Mouse (Mus musculus): ENCODE results near the gene Olfr1126.
"Not testable (repeated sequence)": the region's sequence is repeated elsewhere in the genome, so short reads cannot be mapped to it uniquely, and the experiment has no call there.

Gene Olfr1126

DNA sequence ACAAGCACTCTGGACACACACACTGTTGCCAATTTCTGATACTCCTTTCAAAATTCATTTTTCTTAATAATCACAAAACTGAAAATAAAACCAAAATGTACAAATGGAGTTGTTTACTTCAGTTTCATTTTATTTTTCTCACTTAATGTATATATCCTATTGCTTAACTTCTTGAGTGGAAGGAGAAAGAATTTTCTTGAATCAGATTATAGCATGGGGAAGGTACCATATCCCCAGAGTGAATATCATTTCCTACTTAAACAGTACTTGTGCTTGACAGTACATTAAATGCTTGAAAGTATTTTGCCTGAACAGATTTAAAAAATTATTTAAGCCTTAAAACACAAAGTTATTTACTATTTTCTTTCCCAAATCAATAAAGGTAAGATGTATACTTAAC is at the start of gene Olfr1126:
Olfr1126 (plus strand) TSS at position 301 of the 400 bp plus-strand sequence.
- no peak for DNase-seq (ENCODE audit: low spot score in 2 of 2)

DNA sequence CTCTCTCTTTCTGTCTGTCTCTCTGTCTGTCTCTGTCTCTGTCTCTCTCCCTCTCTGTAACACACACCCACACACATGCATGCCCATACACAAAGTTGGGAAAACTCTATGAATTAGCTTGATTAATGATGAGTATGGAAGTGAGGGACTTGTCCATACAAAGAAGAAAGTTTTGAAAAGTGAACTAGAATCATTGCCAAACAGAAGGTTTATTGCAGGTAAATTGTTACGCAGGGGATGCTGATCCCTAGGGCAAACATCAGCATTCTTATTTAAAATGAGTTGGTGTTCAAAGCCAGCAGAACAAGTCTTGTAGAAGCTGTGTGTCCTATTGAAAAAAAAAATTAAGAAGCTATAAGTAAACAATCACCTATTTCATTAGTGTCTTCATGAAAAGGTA is 37.4 kb upstream of the Olfr1126 start, which contains the start of gene Olfr1123:
Olfr1123 (plus strand) TSS at position 301 of the 400 bp plus-strand sequence.
- DNase-seq (ENCODE audit: low spot score in 2 of 2) = no peak

DNA sequence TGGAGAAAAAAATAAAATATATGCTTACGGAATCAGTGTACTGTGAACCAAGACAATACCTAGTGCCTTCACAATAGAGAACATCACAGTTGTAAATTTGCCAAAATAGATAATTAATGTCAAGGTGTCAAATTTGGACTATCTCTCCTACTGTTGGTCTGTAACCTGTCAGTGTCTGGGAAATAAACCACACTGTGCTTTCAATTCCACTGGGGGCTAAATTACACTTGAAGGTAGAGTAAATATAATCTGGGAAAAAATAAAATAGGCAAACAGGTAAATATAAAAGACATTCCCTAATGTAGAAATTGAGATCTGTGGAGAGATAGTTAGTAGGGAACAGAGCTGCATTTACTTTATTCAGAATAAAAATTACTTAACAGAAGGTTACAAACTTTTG is 23.8 kb upstream of the Olfr1126 start, which contains the start of gene Olfr1124:
Olfr1124 (plus strand) TSS at position 301 of the 400 bp plus-strand sequence.
- no peak for DNase-seq (ENCODE audit: low spot score in 2 of 2)

DNA sequence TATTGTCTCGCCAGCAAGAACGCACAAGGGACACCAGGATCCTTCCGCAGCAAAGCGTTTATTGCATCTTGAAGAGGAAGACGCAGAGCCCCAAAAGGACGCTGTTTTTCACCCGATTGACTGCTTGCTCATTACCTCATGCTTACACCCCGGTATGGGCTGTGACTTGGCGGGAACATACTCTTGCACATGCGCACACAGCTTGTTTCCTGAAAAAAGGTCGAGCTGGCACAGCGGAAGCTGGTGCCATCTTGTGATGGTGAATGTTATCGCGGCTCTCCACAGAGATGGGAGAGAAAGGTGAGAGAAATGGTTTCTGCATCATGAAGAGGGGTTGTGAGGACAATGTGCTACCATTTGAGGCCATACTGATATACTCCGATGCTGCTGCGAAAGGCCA is 16.0 kb upstream of the Olfr1126 start:
- DNase-seq (ENCODE audit: low spot score in 2 of 2) = no peak

DNA sequence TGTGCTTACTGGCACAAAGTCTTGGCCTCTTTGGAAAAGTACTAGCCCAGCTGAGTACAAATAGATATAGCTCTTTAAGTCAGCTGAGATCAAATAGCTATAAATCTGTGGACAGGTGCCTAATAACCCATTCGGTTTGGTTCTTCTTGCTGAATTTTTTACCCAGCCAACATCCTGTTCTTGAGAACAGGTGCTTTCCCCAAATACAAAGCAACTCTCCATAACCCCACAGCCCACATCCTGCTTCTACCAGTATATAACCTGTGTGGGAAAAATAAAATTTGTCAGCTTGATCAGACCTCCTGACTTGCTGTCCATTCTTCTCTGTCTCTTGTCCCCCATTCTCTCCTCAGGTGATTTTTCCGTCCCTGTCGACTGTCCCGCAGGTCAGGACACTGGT is 8.0 kb downstream of the Olfr1126 start:
- DNase-seq (ENCODE audit: low spot score in 2 of 2) = no peak

DNA sequence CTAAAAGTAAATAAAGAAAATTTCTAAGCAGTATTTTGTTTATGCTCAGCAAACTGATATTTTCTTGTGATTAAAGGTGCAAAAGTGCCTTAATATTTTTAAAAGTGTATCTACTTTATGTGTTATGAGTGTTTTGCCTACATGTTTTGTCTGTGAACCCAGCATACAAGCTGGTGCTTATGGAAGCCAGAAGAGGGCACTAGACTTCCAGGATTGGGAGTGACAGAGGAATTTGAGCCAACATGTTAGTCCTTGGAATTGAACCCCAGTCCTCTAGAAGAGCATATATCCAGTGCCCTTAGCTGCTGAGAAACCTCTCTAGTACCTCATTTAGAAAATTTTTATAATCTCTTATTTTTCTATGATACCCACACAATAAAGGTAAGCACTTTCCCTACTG is 26.4 kb downstream of the Olfr1126 start:
- DNase-seq (ENCODE audit: low spot score in 2 of 2) = no peak

DNA sequence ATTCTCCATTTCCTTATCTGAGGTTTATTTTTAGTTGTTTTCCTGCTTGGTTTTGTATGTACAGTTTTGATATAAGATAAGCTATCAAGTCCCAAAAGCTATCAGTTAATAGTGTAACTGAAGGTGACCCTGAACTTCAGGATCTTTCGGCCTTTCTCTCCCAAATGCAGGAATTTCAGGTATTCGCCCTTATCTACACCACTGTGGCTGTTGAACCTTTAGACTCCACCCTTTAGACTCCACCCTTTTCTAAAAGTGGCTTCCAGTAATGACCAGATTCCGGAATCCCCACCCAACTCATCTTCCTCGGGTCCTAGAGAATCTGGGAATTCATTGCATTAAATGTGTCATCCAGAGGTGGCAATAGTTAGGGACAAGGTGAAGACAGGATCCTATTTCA is 27.4 kb downstream of the Olfr1126 start:
- DNase-seq (ENCODE audit: low spot score in 2 of 2) = no peak

DNA sequence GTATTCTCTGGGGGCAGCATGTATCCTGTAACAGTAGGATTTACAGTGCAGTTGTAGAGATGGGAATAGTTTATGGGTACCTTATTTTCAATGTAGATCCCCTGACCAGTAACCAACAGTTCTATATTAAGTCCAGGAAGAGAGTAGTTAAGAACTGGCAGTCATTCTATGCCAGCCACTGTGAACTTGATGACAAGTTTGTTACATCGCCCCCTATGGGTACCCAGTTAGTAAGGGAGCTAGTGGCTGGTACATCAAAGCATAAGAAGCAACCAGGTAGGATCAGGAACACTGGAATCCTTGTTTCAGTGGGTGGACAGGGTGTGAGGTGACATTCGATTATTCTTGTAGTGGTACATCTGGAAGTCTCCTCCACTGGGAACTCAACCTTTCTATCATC is 28.5 kb downstream of the Olfr1126 start:
- DNase-seq (ENCODE audit: low spot score in 2 of 2) = no peak

DNA sequence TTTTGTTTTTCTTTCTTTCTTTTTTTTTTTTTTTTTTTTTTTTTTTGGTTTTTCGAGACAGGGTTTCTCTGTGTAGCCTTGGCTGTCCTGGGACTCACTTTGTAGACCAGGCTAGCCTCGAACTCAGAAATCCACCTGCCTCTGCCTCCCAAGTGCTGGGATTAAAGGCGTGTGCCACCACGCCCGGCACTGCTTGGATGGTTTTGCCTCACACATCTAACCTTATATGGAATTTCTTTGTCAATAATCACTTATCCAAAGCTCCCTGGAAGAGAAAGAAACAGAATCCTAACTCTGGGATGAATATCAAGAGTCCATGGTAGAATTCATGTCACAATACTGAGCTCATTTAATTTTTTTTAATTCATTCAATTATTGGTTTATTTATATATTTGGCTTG is 43.2 kb downstream of the Olfr1126 start, which contains the start of gene Pramel7:
Pramel7 (minus strand) TSS at position 101 of the 400 bp plus-strand sequence.
- DNase-seq (ENCODE audit: low spot score in 2 of 2) = not testable (repeated sequence)

DNA sequence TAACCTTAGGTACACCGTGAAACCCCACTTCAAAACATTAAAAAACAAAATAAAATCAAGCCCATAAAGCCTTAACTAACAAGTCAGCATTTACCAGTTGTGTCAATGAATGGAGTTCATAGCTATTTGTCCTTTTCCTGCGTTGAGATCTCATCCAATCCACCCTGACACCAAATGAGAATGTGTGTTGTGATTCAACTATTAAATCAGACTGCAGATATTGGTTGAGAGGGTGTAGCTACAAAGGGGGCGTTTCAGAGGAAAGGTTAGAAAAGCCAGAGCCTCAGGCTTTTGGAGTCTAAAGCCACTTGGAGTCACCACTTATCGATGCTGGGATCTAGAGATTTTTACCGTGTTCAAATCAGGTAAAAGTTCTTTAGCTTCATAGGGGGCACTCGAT is 52.5 kb downstream of the Olfr1126 start, which contains the start of gene Pramel6:
Pramel6 (plus strand) TSS at position 301 of the 400 bp plus-strand sequence.
- no peak for DNase-seq (ENCODE audit: low spot score in 2 of 2)

All from urinary bladder, adult 18-20 months (tissue).